Mouse (Mus musculus) C3H10T1/2 (cell line): ENCODE measurements around the gene Cacng3. TPM values are rescaled to one million over a fixed set of nuclear protein-coding genes. Genes with fewer than 3 reads are reported as not detected.

Source experiments
- polyA plus RNA-seq, 2 experiments: library from polyadenylated mRNA; unstranded; fragments of >200 nt; fragmentation: generic; extraction: Trizol; gene quantifications; one replicate each; pipeline ENCODE4 v1.2.1; 2012; ENCODE audit warnings: missing spikeins in 2 of 2

Gene Cacng3
- not detected for polyA plus RNA-seq

DNA sequence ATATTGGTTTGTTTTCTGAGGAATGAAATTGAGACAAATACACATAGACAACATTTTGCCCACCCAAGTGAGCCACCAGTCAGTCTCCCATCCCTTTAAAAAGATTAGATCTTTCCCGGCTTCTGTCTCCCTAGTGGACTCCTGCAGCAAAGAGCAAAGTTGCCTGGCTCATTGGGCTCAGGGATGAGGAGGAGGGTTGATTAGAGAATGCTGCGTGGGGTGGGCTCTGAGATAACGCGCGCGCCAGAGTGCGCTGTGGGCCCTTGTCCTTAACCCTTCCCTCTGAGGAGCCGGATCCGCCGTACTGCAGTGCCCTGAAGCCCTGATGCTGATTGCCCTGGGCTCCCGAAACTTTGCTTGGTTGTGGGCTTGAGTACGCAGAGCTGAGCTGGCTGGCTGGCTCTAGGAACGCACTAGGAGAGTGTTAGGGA, at the start of gene Cacng3:
Gene Cacng3 (plus strand): TSS at position 51 of the 431 bp plus-strand sequence.

